Mouse (Mus musculus) liver, postnatal 0 days (tissue): ENCODE data around the gene Slc39a3.

ENCODE experiments used
- CTCF ChIP-seq: sonication (generic); IDR thresholded peaks from 2 replicates; pipeline ENCODE4 v1.5.1; 2016; ENCODE audit warnings: antibody characterized with exemption, low read depth
- EP300 ChIP-seq: IDR thresholded peaks from 2 replicates; pipeline ENCODE4 v1.6.1; 2016; ENCODE audit warnings: antibody characterized with exemption, low read depth, mild to moderate bottlenecking

DNA sequence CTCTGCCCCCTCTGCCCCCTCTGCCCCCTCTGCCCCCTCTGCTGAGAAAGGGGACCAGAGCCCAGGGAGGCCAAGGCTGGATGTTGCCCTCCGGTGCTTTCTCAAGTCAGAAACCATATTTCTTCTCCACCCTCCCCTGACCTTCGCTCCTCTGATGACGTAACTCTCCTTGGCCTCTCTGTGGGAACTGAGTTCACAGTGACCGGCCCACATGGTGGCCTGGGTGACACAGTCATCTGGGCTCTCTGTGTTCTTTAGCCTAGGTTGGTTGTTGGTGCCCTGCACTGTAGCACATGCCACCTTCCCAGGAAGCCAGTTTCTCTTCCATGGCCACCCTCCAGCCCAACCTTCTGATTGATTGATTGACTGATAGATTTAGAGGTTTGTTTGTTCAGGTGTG, 54.8 kb downstream of the Slc39a3 start:
- TF ChIP-seq EP300 (no peak), CTCF (no peak)
